Mouse (Mus musculus) left cerebral cortex, postnatal 36 days (tissue): ENCODE data around the gene Clic1. TPM values are rescaled to one million over a fixed set of nuclear protein-coding genes. Genes with fewer than 3 reads are reported as not detected.

ENCODE experiments used
- DNase-seq, 2 experiments: peaks; one replicate each; pipeline ENCODE4 v3.0.0; 2021 to 2022; ENCODE audit warnings: low spot score in 2 of 2, mixed read lengths in 1 of 2
- intact Hi-C: fragments of 180-260 bp; cut with DNase I; formaldehyde crosslinking; loops from one replicate; pipeline ENCODE4 v1.15.1; 2025
- total RNA-seq, 2 experiments: library from RNA; stranded (reverse); gene quantifications; 2 replicates each; pipeline ENCODE4 v1.2.3; 2021

Clic1 gene
- total RNA-seq, 2 experiments from 2014 or later, result 8.4 to 8.5 TPM

DNA sequence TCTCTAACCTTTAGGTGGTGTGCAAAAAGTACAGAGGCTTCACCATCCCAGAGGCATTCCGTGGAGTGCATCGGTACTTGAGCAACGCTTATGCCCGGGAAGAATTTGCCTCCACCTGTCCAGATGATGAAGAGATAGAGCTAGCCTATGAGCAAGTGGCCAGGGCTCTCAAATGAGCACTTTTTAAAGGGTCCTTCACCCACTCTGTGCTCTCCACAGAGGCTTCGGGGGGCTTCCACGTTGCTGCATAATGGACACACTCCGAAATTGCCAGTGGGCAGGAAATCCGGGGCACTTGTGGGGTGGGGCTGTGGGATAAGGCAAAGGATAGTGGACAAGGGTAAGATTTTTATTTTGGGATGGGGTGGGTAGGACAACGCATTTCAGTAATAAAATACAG, 8.6 kb downstream of the Clic1 start:
- no peak for DNase-seq
- intact Hi-C loops, result loop anchor here (2.0 kb wide), 1 partner anchor 38 kb away; no protein-coding TSS in a partner anchor

DNA sequence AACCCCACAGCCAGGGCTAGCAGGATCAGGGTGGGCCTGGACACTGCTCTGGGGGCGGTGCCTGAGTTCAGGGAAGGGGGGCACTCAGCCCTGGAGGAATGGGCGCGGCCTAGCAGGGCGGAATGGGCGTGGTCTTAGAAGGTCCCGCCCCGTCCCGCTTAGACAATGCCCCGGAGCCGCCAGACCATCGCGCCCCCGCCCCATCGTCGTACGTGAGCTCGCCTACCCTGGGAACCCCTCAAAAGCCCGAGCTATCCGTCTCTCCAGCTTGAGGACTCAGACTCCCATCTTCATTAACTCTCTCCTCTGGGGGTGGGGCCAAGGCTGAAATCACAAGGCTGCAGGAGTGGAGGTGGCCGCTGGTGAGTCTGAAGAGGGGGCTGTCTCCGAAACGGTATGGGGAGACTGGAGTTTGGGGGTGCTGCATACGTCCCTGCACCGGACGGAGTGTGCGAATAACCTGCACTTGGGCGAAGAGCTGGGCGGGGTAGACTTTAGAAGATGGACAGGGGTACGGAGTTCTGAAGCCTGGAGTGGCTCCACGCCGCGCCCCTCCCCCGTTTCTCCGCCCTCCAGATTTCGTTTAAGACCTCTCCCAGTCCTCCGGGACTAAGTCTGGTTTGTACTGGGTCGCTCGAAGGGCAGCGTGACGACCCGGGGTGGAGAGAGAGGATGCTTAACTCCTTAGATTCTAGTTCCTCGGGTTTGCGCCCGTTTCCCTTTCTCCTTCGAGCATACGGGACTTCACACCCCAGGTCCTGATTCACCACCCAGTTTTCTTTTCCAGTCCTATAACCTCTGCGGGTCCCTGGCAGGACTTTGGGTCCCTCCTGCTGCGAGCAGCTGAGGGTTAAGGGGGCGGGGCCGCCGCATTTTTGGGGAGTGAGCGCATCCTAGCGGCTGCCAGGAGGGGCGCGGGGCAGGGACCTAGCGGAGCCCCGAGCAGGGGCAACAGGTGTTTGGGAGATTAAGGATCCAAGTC, 9.4 kb downstream of the Clic1 start, which contains the start of gene Ddah2:
Ddah2 (plus strand) TSS at position 125 of the 982 bp plus-strand sequence.
- peak; percentile 55 to 62 for DNase-seq
- intact Hi-C loops, result loop anchor here (2.0 kb wide), 1 partner anchor 38 kb away; no protein-coding TSS in a partner anchor

DNA sequence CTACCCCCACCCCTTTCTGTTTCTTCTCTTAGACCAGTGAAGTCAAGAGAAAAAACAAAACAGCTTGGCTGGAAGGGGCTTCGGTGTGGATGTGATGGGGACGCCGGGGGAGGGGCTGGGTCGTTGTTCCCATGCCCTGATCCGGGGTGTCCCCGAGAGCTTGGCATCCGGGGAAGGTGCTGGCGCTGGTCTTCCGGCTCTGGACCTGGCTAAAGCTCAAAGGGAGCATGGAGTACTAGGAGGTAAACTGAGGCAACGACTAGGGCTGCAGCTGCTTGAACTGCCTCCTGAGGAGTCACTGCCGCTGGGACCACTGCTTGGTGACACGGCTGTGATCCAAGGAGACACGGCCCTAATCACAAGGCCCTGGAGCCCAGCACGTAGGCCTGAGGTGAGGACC, 10.3 kb downstream of the Clic1 start:
- intact Hi-C loops, result no loop called here
- no peak for DNase-seq

DNA sequence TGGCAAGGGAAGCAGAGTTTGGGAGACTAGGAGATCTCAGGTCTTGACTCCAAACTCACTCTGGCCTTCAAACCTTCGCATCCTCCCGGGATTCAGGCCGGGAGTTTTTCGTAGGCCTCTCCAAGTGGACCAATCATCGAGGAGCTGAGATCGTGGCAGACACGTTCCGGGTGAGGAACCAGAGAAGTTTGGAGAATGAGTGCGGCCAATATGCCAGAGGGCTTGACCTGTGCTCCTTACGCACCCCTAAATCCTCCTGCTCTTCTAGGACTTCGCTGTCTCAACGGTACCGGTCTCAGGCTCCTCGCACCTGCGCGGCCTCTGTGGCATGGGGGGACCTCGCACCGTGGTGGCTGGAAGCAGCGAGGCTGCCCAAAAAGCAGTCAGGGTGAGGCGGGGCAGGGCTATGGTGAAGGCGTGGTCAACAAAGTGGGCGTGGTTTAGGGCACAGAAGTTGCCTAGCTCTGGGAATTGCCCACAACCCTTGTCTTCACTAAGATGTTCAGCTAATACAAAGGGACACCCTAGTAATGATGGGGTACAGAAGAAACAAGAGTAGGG, 11.1 kb downstream of the Clic1 start:
- no peak for DNase-seq
- intact Hi-C loops, result no loop called here

DNA sequence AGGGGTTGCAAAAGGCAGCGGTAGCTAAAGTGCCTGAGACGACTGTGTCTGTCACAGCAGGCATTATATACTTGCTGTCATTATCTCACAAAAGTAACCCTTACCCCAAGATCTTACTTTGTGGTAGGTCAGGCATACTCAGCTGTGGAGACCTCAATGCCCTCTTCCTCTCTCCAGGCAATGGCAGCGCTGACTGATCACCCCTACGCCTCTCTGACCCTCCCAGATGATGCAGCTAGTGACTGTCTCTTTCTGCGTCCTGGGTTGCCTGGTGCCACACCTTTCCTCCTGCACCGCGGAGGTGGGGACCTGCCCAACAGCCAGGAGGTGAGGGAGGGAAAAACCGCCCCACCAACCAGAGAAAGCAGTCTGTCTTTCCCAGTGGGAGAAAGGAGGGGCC, 11.5 kb downstream of the Clic1 start:
- intact Hi-C loops, result no loop called here
- DNase-seq, result no peak

DNA sequence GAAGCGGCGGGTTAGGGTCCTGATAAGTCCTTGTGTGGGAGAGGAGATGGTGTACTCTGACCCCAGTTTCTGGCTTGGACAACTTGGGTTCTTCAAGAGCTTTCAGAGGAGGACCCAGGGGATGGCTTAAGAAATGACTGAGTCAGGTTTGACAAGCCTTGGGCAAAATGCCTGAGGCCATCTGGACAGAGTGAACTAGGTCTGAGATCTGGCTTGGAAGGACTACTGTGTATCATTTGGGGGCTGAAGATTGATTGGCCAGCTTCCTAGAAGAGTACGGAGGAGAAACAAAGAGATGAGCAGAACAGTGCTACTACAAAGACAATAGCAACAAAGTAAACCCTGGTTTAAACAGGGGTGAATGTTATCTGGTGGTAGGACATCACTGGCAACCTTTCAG, 13.7 kb downstream of the Clic1 start:
- no peak for DNase-seq
- intact Hi-C loops, result no loop called here

DNA sequence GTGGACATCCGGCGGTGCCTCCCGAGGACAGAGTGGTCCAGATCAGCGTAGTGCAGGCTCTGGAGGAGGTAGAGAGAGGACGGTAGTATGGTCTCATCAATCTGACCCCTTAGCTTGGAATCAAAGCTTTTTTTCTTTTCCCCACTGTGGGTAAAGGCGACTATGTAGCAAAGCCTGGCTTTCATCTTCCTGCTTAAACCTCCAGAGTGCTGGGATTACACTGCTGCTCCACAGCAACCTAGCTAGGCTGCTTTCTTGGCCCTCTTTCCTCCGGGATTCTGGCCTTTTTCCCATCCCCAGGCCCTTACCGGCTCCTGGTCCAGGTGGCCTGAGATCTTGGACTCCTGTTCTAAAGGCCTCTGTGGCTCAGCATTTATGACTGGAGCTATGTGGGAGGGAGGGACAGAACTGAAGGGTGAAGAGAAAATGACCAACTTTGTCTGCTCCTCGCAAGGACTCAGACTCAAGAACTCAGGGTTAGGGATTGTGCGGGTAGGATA, 14.7 kb downstream of the Clic1 start:
- no peak for DNase-seq
- intact Hi-C loops, result no loop called here

GRCm38 (mm10) chr17:35064951-35065947, 15.5 kb downstream of the Clic1 start, which contains the start of gene Ly6g6c:
Gene Ly6g6c, plus strand, starts transcription at chr17:35065388.
- intact Hi-C loops, result no loop called here

DNA sequence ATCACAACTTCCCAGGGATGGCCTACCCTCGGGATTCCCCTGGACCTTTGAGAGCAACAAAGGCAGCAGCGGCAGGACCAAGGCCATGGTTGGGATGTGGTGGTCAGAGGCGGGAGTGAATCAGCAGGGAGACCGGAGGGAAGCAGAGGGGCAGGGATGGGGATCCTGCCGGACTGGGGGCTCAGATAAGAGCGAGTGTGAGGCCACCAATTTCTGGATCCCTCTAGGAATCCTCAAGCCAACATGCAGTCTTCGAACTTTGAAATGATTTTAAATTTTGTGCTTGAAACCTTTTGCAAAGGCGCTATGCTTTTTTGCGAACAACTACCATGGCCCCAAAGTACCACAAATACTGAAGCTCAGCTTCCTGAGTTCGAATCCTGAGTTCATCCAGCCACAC, 16.3 kb downstream of the Clic1 start, which contains the start of gene Mpig6b:
Mpig6b (minus strand) TSS at position 101 of the 400 bp plus-strand sequence.
- intact Hi-C loops, result no loop called here
- DNase-seq, result no peak

More at GRCm38 (mm10) chr17:35064951-35065947, 15.5 kb downstream of the Clic1 start, which contains the start of gene Ly6g6c:
- no peak for DNase-seq

- no peak for DNase-seq
- intact Hi-C loops, result no loop called here
These were observed 18.6 kb downstream of the Clic1 start for GRCm38 (mm10) chr17:35068213-35068914.

DNA sequence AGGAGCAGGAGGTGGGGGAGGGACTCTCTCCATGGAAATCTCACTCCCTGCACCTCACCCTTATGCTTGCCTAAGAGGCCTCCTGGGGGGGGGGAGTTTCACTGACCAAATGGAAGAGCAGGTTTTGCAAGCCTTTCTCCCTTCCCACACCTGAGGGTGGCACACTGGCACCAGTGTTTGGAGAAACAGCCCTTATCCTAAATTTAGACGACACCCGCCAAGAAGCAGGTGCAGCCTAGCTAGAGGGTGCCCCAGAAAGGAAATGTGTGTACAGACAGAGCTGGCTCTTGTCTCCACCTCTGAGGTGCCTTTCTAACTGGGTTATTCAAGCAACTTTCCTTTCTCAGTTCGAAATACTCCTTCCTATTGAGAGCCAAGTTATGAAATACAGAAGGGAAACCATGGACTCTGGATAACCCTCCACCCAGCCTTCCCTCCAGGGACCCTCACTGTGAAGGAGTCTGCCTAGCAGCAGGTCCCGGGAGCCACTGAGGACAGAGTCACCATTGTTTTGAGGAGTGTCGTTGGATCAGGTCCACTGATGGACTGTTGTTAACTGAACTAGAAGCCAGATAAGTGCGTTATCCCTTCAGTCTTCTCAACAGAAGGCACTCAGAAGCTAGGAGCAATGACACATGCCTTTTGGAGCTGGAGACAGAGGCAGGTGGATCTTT, 20.9 kb downstream of the Clic1 start:
- intact Hi-C loops, result no loop called here
- no peak for DNase-seq

DNA sequence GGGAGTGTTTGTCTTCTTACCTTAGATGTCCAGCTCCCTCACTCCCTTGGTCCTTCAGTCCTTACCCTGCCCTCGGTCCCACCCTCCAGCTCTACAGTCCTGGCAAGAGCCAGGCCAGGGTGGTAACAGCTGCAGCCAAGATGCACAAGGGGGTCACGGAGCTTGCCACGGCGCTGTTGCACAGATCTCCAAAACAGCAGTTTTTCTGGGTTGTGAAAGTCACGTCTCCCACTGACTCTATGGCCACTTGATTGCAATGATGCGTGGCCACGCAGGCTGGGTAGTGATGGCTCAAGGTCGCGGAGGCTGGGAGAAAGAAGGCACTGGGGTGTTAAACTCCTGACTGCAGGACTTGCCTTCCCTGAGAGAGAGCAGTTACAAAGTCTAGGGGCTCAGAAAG, 21.7 kb downstream of the Clic1 start:
- intact Hi-C loops, result no loop called here
- no peak for DNase-seq

DNA sequence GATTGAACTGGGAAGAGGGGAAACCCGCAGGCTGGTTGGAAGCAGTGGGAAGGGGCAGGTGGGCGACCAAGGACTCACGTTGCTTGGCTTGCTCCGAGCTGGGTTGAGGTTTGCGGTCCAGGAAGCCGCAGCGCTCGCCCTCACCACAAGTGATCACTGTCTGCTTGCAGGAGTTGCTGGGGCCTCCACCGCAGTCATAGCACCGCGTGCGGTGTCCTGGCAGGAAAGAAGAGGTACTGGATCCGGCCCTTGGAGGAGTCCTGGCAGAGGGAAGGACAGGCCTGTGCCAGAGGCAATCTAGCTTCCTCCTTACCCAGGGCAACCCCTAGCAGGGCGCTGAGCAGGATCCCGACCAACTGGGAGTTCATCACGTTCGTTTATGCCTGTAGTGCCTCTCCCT, 24.3 kb downstream of the Clic1 start:
- intact Hi-C loops, result no loop called here
- no peak for DNase-seq

- DNase-seq, result no peak
- intact Hi-C loops, result no loop called here
These were observed 26.9 kb downstream of the Clic1 start, which contains the start of gene Ly6g6e for GRCm38 (mm10) chr17:35076507-35077176. Gene Ly6g6e, plus strand, starts transcription at chr17:35076902.

GRCm38 (mm10) chr17:35077285-35077684, 27.5 kb downstream of the Clic1 start:
- intact Hi-C loops, result no loop called here
- no peak for DNase-seq

DNA sequence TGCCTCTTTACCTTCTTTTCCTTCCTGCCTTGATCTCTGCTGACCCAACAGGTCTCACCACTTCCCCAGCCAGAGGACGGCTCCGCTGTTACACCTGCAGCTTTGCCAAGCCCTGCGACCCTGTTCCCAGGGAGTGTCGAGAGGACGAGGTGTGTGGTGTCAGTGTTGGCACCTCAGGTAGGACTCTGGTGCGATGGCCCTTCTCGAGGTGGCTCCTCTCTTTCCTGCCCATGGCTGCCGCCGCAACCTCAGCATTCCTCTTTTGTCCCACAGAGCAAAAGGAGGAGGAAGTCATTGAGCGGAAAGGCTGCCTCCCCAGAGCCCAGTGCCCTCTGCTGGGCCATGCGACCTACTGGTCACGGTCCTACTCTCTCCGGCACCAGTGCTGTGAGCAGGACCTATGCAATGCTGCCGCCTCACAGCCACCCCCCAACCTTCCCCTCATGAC, 28.0 kb downstream of the Clic1 start, which contains the start of gene Ly6g6d:
Ly6g6d (minus strand) TSS at position 280 of the 448 bp plus-strand sequence.
- no peak for DNase-seq
- intact Hi-C loops, result no loop called here

DNA sequence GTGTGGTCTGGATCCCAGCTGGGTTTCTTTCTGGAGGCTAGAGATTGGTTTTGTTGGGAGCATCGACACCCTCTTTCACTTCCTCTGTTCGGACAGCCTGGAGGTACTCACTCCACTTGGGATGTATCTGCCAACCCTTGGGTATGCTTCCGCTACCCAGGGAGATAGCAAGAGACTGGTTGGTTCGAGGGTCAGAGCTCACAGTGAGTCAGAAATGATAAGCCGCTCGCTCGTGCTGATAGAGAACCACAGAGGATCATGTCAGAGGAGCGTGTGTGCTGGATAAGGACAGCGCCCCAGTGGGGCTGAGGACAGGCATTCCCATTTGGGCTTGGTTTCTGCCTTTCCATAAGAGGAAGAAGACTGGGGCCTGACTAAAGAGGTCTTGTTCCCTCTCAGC, 30.0 kb downstream of the Clic1 start:
- intact Hi-C loops, result no loop called here
- no peak for DNase-seq
